Mouse (Mus musculus) forebrain, embryonic 14.5 days (tissue): ENCODE data around the gene Pigm. TPM values are rescaled to one million over a fixed set of nuclear protein-coding genes. Genes with fewer than 3 reads are reported as not detected.

Source experiments
- ATAC-seq: fragments of 200-750 bp; cut with Nextera tagmentation; 2 replicates; pipeline ENCODE4 v1.8.0; 2017; ENCODE audit warnings: mild to moderate bottlenecking, moderate library complexity
- DNase-seq: peaks from one replicate; pipeline ENCODE4 v3.0.0-alpha.2; 2015; ENCODE audit warnings: low spot score
- H3K27ac ChIP-seq: fragments of 300-500 bp; sonication (generic); 2 replicates; pipeline ENCODE4 v1.5.1; 2014; ENCODE audit warnings: low read depth, mild to moderate bottlenecking, control low read depth, low read length, moderate library complexity
- H3K27me3 ChIP-seq: fragments of 300-500 bp; sonication (generic); replicated peaks from 2 replicates; pipeline ENCODE4 v1.6.1; 2014; ENCODE audit warnings: low read length, control low read depth, mixed read lengths; ENCODE audit not compliant: control insufficient read depth, insufficient read depth
- H3K36me3 ChIP-seq: fragments of 300-500 bp; sonication (generic); 2 replicates; pipeline ENCODE4 v1.6.1; 2014; ENCODE audit warnings: low read length, control low read depth; ENCODE audit not compliant: control insufficient read depth, insufficient read depth
- H3K4me1 ChIP-seq: fragments of 300-500 bp; sonication (generic); 2 replicates; pipeline ENCODE4 v1.6.1; 2014; ENCODE audit warnings: antibody characterized with exemption, low read length, control low read depth; ENCODE audit not compliant: control insufficient read depth, insufficient read depth
- H3K4me2 ChIP-seq: fragments of 300-500 bp; sonication (generic); 2 replicates; pipeline ENCODE4 v1.6.1; 2014; ENCODE audit warnings: mild to moderate bottlenecking, control low read depth, low read length
- H3K4me3 ChIP-seq: fragments of 300-500 bp; sonication (generic); 2 replicates; pipeline ENCODE4 v1.5.1; 2014; ENCODE audit warnings: low read depth, low read length, control low read depth
- H3K9ac ChIP-seq: fragments of 300-500 bp; sonication (generic); 2 replicates; pipeline ENCODE4 v1.6.1; 2014; ENCODE audit warnings: mild to moderate bottlenecking, low read length, control low read depth, moderate library complexity
- H3K9me3 ChIP-seq: fragments of 300-500 bp; sonication (generic); replicated peaks from 2 replicates; pipeline ENCODE4 v1.6.1; 2016; ENCODE audit warnings: low read length, control low read depth, mixed read lengths; ENCODE audit not compliant: control insufficient read depth
- WGBS: fragments of 180-500 bp; shearing (Covaris S2); extraction: QIAGEN DNeasy Blood & Tissue Kit; methylation state at CpG from one replicate; pipeline ENCODE4 v1.1.7; 2014; 5-methylcytosine and 5-hydroxymethylcytosine counted together
- polyA plus RNA-seq: library from polyadenylated mRNA; unstranded; fragments of >200 nt; fragmentation: Nextera tagmentation; extraction: Ambion mirVana; gene quantifications from 2 replicates; pipeline ENCODE4 v1.2.1, GENCODE M21; 2014

The Pigm gene
- 4.8 and 5.1 TPM in 2 replicates for polyA plus RNA-seq

GRCm38 (mm10) chr1:172376198-172376667 is at the start of gene Pigm:
TSS of gene Pigm (plus strand) at chr1:172376546.
- DNase-seq (peak; percentile 99), ATAC-seq (peak; percentile 99)
- H3K9me3 ChIP-seq: no peaks in the 10 kb centered on the region
- peak within 1 kb of the TSS; percentile 82 for H3K9ac ChIP-seq
- WGBS: under 1% methylated on average over 35 of the region's 39 CpGs
- peaks cover 10% of the 10 kb centered on the region for H3K36me3 ChIP-seq
- peak within 1 kb of the TSS; percentile 99 for H3K4me2 ChIP-seq
- H3K4me1 ChIP-seq: peaks cover 11% of the 10 kb centered on the region
- H3K4me3 ChIP-seq: peak within 1 kb of the TSS; percentile 93
- peak within 1 kb of the TSS; percentile 62; the same call in 1 of the 2 replicates for H3K27ac ChIP-seq
- no peaks in the 10 kb centered on the region for H3K27me3 ChIP-seq

GRCm38 (mm10) chr1:172326684-172327083 is 49.7 kb upstream of the Pigm start:
- Histone ChIP-seq H3K36me3 (peaks cover 6% of the 10 kb centered on the region; the same call in 1 of the 2 replicates), H3K4me1 (peaks cover 17% of the 10 kb centered on the region), H3K27me3 (no peaks in the 10 kb centered on the region), H3K9me3 (no peaks in the 10 kb centered on the region), H3K4me2 (peak overlapping the region; percentile 78), H3K4me3 (peak overlapping the region; percentile 38), H3K9ac (peak overlapping the region; percentile 60; the same call in 1 of the 2 replicates), H3K27ac (no peak overlapping the region)
- DNase-seq (no peak), ATAC-seq (no peak)
- WGBS: 58% methylated on average over 11 of the region's 11 CpGs

- Histone ChIP-seq H3K27me3 (no peaks in the 10 kb centered on the region), H3K27ac (no peak overlapping the region), H3K9ac (no peak overlapping the region), H3K36me3 (peaks cover under 1% of the 10 kb centered on the region; the same call in 1 of the 2 replicates), H3K4me1 (peaks cover 17% of the 10 kb centered on the region), H3K4me2 (no peak overlapping the region), H3K4me3 (no peak overlapping the region), H3K9me3 (no peaks in the 10 kb centered on the region)
- WGBS: 90% methylated on average over 16 of the region's 16 CpGs
- ATAC-seq (no peak), DNase-seq (no peak)
These were observed 48.9 kb upstream of the Pigm start for GRCm38 (mm10) chr1:172327206-172328001.

GRCm38 (mm10) chr1:172328041-172328440 is 48.3 kb upstream of the Pigm start:
- Histone ChIP-seq H3K36me3 (no peaks in the 10 kb centered on the region), H3K4me1 (peaks cover 11% of the 10 kb centered on the region), H3K27me3 (no peaks in the 10 kb centered on the region), H3K9me3 (no peaks in the 10 kb centered on the region), H3K27ac (no peak overlapping the region), H3K4me2 (no peak overlapping the region), H3K9ac (no peak overlapping the region), H3K4me3 (no peak overlapping the region)
- no peak for DNase-seq
- no peak for ATAC-seq
- WGBS: 85% methylated on average over 3 of the region's 3 CpGs

GRCm38 (mm10) chr1:172328461-172328860 is 47.9 kb upstream of the Pigm start:
- ATAC-seq (no peak), DNase-seq (no peak)
- Histone ChIP-seq H3K27ac (no peak overlapping the region), H3K9me3 (no peaks in the 10 kb centered on the region), H3K4me3 (no peak overlapping the region), H3K27me3 (no peaks in the 10 kb centered on the region), H3K9ac (no peak overlapping the region), H3K36me3 (no peaks in the 10 kb centered on the region), H3K4me2 (peak overlapping the region; percentile 42), H3K4me1 (peaks cover 11% of the 10 kb centered on the region)
- 92% methylated on average over 7 of the region's 7 CpGs for WGBS

- DNase-seq (peak; percentile 93), ATAC-seq (peak; percentile 79)
- Histone ChIP-seq H3K4me1 (peaks cover 11% of the 10 kb centered on the region), H3K27me3 (no peaks in the 10 kb centered on the region), H3K9ac (peak within 1 kb of the TSS; percentile 49), H3K36me3 (no peaks in the 10 kb centered on the region), H3K27ac (no peak within 1 kb of the TSS), H3K4me2 (peak within 1 kb of the TSS; percentile 42), H3K4me3 (peak within 1 kb of the TSS; percentile 20), H3K9me3 (no peaks in the 10 kb centered on the region)
- 15% methylated on average over 9 of the region's 9 CpGs for WGBS
These were observed 47.2 kb upstream of the Pigm start, which contains the start of gene Kcnj9 for GRCm38 (mm10) chr1:172329131-172329530. TSS of gene Kcnj9 (minus strand) at chr1:172329318.

- 78% methylated on average over 6 of the region's 6 CpGs for WGBS
- DNase-seq (no peak), ATAC-seq (no peak)
- Histone ChIP-seq H3K9ac (0 out of 2 replicates have a peak overlapping the region, but pooled peaks have one; percentile 49), H3K36me3 (no peaks in the 10 kb centered on the region), H3K9me3 (no peaks in the 10 kb centered on the region), H3K4me2 (no peak overlapping the region), H3K4me3 (no peak overlapping the region), H3K27me3 (no peaks in the 10 kb centered on the region), H3K27ac (no peak overlapping the region), H3K4me1 (peaks cover 11% of the 10 kb centered on the region)
These were observed 46.7 kb upstream of the Pigm start for GRCm38 (mm10) chr1:172329616-172330015.

- Histone ChIP-seq H3K27me3 (no peaks in the 10 kb centered on the region), H3K4me3 (no peak overlapping the region), H3K4me2 (no peak overlapping the region), H3K9me3 (no peaks in the 10 kb centered on the region), H3K9ac (no peak overlapping the region), H3K27ac (no peak overlapping the region), H3K4me1 (peaks cover 11% of the 10 kb centered on the region), H3K36me3 (no peaks in the 10 kb centered on the region)
- ATAC-seq (no peak), DNase-seq (no peak)
- WGBS: 50% methylated on average over 8 of the region's 8 CpGs
These were observed 44.9 kb upstream of the Pigm start for GRCm38 (mm10) chr1:172331422-172331947.

GRCm38 (mm10) chr1:172332925-172333324 is 43.4 kb upstream of the Pigm start:
- WGBS: 86% methylated on average over 2 of the region's 2 CpGs
- ATAC-seq (no peak), DNase-seq (no peak)
- no peaks in the 10 kb centered on the region for H3K9me3 ChIP-seq
- no peaks in the 10 kb centered on the region for H3K27me3 ChIP-seq
- no peaks in the 10 kb centered on the region for H3K36me3 ChIP-seq
- H3K4me1 ChIP-seq: peaks cover 11% of the 10 kb centered on the region; the same call in 1 of the 2 replicates
- H3K27ac ChIP-seq: no peak overlapping the region
- no peak overlapping the region for H3K4me2 ChIP-seq
- no peak overlapping the region for H3K4me3 ChIP-seq
- H3K9ac ChIP-seq: no peak overlapping the region
